Mouse (Mus musculus): ENCODE measurements around the gene Fzd1. TPM values are rescaled to one million over a fixed set of nuclear protein-coding genes. Genes with fewer than 3 reads are reported as not detected.

Gene Fzd1
- total and polyA plus RNA-seq, 3 experiments = not detected

- no peak for DNase-seq (ENCODE audit: extremely low read depth)
- dilution Hi-C loops (cut with MboI; ENCODE audit: extremely low pct_ligation_motif_present, extremely low pct_unique_long_range_greater_than_20kb, low sequenced_read_pairs) (no loop called here), in situ Hi-C loops (cut with MboI; ENCODE audit: low pct_ligation_motif_present, low pct_unique_long_range_greater_than_20kb, low sequenced_read_pairs) (no loop called here)
- Histone ChIP-seq H3K79me2 (replicated peaks; ENCODE audit: control insufficient read depth, extremely low read depth, insufficient read depth, poor library complexity, severe bottlenecking) (no peaks in the 10 kb centered on the region), H3K4me3 (replicated peaks in 1 of 3; ENCODE audit: low read depth in 2 of 3, low read length in 2 of 3, poor library complexity in 1 of 3) (no peak overlapping the region), H3K27me3 (replicated peaks) (no peaks in the 10 kb centered on the region), H3K4me2 (ENCODE audit: insufficient read depth, low read depth, poor library complexity, severe bottlenecking) (no peak overlapping the region), H3K36me3 (replicated peaks in 1 of 2; ENCODE audit: control insufficient read depth in 1 of 2, insufficient read depth in 1 of 2, low read length in 1 of 2) (no peaks in the 10 kb centered on the region), H3K27ac (ENCODE audit: insufficient read depth, low read depth) (no peak overlapping the region), H3K9me3 (replicated peaks; ENCODE audit: low read length) (no peaks in the 10 kb centered on the region), H3K9ac (ENCODE audit: insufficient read depth, low read depth) (no peak overlapping the region), H3K4me1 (ENCODE audit: control insufficient read depth in 1 of 2, insufficient read depth in 2 of 2) (peaks cover 10 to 27% of the 10 kb centered on the region in 2 experiments)
- TF ChIP-seq USF2 (conservative IDR thresholded peaks at IDR 0.05; ENCODE audit: low read depth, low read length) (no peak), CTCF (conservative IDR thresholded peaks at IDR 0.05 in 1 of 2, IDR thresholded peaks at IDR 0.05 in 1 of 2; ENCODE audit: low read depth in 2 of 2, low read length in 2 of 2) (peak in 1 of 2 experiments; percentile 17; a peak in 1 of 4 replicates)
Measured at GRCm38 (mm10) chr5:4773090-4773772, 15.4 kb upstream of the Fzd1 start.

GRCm38 (mm10) chr5:4770609-4771008, 12.8 kb upstream of the Fzd1 start:
- dilution Hi-C loops (cut with MboI; ENCODE audit: extremely low pct_ligation_motif_present, extremely low pct_unique_long_range_greater_than_20kb, low sequenced_read_pairs) (no loop called here), in situ Hi-C loops (cut with MboI; ENCODE audit: low pct_ligation_motif_present, low pct_unique_long_range_greater_than_20kb, low sequenced_read_pairs) (no loop called here)
- H3K27me3 ChIP-seq (replicated peaks) = no peaks in the 10 kb centered on the region
- H3K4me2 ChIP-seq (ENCODE audit: insufficient read depth, low read depth, poor library complexity, severe bottlenecking) = no peak overlapping the region; the same call in 1 of the 2 replicates
- H3K27ac ChIP-seq (ENCODE audit: insufficient read depth, low read depth) = peak overlapping the region; percentile 37; the same call in 1 of the 2 replicates
- no peak overlapping the region for H3K9ac ChIP-seq (ENCODE audit: insufficient read depth, low read depth)
- DNase-seq (ENCODE audit: extremely low read depth) = peak; percentile 65
- TF ChIP-seq MYC (IDR thresholded peaks at IDR 0.05; ENCODE audit: low read depth, low read length) = no peak
- TF ChIP-seq MAZ (IDR thresholded peaks at IDR 0.05; ENCODE audit: low read depth, low read length) = 0 out of 2 replicates have a peak, but pooled peaks have one; percentile 24
- no peak for TF ChIP-seq MAX (IDR thresholded peaks at IDR 0.05; ENCODE audit: low read length)
- peak; percentile 71 for TF ChIP-seq CHD2 (IDR thresholded peaks at IDR 0.05; ENCODE audit: low read length)
- TF ChIP-seq ETS1 (conservative IDR thresholded peaks at IDR 0.05; ENCODE audit: low read depth, low read length) = peak; percentile 82
- no peak for TF ChIP-seq USF1 (IDR thresholded peaks at IDR 0.05; ENCODE audit: low read depth, low read length)
- no peak for TF ChIP-seq CTCF (conservative IDR thresholded peaks at IDR 0.05 in 1 of 2, IDR thresholded peaks at IDR 0.05 in 1 of 2; ENCODE audit: low read depth in 2 of 2, low read length in 2 of 2)
- TF ChIP-seq JUN (IDR thresholded peaks at IDR 0.05; ENCODE audit: insufficient read depth, low read depth, low read length) = peak; percentile 97
- peak; percentile 96 for TF ChIP-seq MEF2A (IDR thresholded peaks at IDR 0.05; ENCODE audit: borderline replicate concordance, low read depth, low read length)
- no peak for TF ChIP-seq KAT2A (IDR thresholded peaks at IDR 0.05; ENCODE audit: insufficient replicate concordance, low read length)
- TF ChIP-seq EP300 (IDR thresholded peaks at IDR 0.05; ENCODE audit: low read length) = peak; percentile 100
- peak; percentile 100 for TF ChIP-seq IRF4 (IDR thresholded peaks at IDR 0.05; ENCODE audit: low read depth, low read length)
- TF ChIP-seq BHLHE40 (IDR thresholded peaks at IDR 0.05; ENCODE audit: low read depth, low read length) = peak; percentile 77
- TF ChIP-seq TCF12 (IDR thresholded peaks at IDR 0.05; ENCODE audit: low read depth, low read length) = peak; percentile 84
- peak; percentile 99 for TF ChIP-seq JUND (conservative IDR thresholded peaks at IDR 0.05; ENCODE audit: low read depth, low read length)
- peak; percentile 82; the same call in 1 of the 2 replicates for TF ChIP-seq MAFK (IDR thresholded peaks at IDR 0.05; ENCODE audit: insufficient replicate concordance, low read length)
- 0 out of 2 replicates have a peak, but pooled peaks have one; percentile 69 for TF ChIP-seq TBP (conservative IDR thresholded peaks at IDR 0.05; ENCODE audit: low read depth, low read length)
- TF ChIP-seq ZNF384 (IDR thresholded peaks at IDR 0.05; ENCODE audit: low read depth, low read length) = peak; percentile 48
- peak; percentile 97 for TF ChIP-seq RCOR1 (conservative IDR thresholded peaks at IDR 0.05; ENCODE audit: low read depth, low read length)
- H3K36me3 ChIP-seq (replicated peaks in 1 of 2; ENCODE audit: control insufficient read depth in 1 of 2, insufficient read depth in 1 of 2, low read length in 1 of 2) = no peaks in the 10 kb centered on the region
- H3K9me3 ChIP-seq (replicated peaks; ENCODE audit: low read length) = no peaks in the 10 kb centered on the region
- H3K4me3 ChIP-seq (replicated peaks in 1 of 3; ENCODE audit: low read depth in 2 of 3, low read length in 2 of 3, poor library complexity in 1 of 3) = no peak overlapping the region
- no peaks in the 10 kb centered on the region for H3K79me2 ChIP-seq (replicated peaks; ENCODE audit: control insufficient read depth, extremely low read depth, insufficient read depth, poor library complexity, severe bottlenecking)
- H3K4me1 ChIP-seq (ENCODE audit: control insufficient read depth in 1 of 2, insufficient read depth in 2 of 2) = peaks cover 24 to 49% of the 10 kb centered on the region in 2 experiments

Data from CH12.LX (cell line).